Mouse (Mus musculus): ENCODE measurements at regions not wholly inside any gene's neighbourhood (a gene's known extent, or its start where the extent isn't known, plus 50 kb on each side); places are given as distances from the start of the nearest gene placed in this dataset.

DNA sequence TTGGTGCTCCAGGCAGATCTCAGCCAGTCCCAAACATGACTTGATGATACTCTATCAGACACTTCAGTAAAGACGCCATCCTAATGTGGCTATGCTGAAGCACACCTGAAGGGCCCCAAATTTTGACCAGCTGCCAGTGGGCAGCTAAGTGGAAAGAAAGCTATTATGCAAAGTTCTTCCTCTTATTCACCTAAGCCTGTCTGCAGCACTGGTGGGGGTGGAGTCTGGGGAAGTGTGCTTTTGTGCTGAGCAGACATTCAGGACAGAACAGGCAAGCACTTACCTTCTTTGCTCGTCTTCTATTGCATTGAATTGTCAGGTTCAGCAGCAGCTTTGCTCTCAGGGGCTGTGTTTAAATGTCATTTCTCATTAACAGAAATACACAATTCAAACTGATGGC is 200.7 kb downstream of the Pla2g4a start:
- DNase-seq (ENCODE audit: low spot score), result no peak

GRCm38 (mm10) chr1:149758783-149759132 is 202.3 kb downstream of the Pla2g4a start:
- DNase-seq (ENCODE audit: low spot score), result no peak

- DNase-seq (ENCODE audit: low spot score), result peak; percentile 83
Measured at GRCm38 (mm10) chr1:149758092-149758782, 202.9 kb downstream of the Pla2g4a start.

GRCm38 (mm10) chr1:149753269-149754060 is 207.6 kb downstream of the Pla2g4a start:
- DNase-seq (ENCODE audit: low spot score), result no peak

DNA sequence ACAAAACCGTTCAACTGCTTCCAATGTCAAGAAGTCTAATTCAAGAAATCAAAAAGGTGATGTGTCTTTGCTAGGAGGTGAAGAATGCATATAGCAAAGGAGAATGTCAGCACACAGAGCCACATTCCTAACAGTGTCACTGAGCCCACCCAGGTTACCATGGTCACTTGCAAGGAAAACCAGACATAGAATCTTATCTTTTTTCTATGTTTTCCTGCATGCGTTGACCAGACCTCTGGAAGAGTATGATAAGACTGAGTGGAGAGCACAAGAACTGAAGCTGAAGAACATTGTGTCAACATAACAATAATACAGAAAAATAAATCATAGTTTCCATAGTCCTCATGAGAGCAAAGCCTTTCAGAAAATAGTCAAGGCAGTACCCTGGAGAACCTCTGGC is 211.7 kb downstream of the Pla2g4a start:
- DNase-seq (ENCODE audit: low spot score), result no peak

DNA sequence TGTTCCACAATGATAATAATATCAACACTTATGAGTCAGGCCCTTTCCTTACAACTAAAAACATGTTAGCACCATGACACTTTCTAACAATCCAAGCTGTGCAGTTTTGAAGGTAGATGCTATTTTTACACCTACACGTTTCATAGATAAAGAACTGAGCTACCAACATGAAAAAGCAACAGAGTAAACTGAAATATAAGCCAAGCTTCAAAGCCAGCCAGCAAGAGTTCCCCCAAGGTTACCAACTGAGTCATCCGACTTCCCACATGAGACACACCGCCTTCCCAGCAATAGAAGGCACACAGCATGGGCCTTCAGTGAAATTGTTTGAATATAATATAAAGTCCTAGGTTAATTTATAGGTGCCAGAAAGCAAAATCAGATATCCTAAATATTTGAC is 222.1 kb downstream of the Pla2g4a start:
- DNase-seq (ENCODE audit: low spot score), result no peak

DNA sequence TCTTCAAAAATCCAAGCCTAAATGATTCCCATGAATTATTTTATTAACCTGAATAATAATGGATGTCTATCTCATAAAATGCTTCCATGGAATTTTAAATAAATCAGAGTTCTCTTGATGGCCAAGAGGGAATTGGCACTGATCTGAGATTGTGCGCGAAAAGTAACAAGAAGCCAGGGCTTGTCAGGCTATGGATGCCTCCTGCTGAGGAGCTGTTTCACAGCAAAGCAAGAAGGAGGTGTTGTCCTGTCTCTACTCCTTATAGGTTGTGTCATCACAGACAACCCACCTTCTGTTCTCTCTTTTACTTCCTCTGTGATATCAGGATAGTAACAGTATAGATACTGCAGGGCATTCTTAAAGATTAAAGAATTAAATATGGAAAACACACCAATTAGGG is 226.8 kb downstream of the Pla2g4a start:
- DNase-seq (ENCODE audit: low spot score), result no peak

- DNase-seq (ENCODE audit: low spot score), result no peak
Measured at GRCm38 (mm10) chr1:149715171-149715570, 245.9 kb downstream of the Pla2g4a start.

GRCm38 (mm10) chr1:149712330-149712729 is 248.8 kb downstream of the Pla2g4a start:
- no peak for DNase-seq (ENCODE audit: low spot score)

GRCm38 (mm10) chr1:149705223-149705622 is 255.9 kb downstream of the Pla2g4a start:
- no peak for DNase-seq (ENCODE audit: low spot score)

DNA sequence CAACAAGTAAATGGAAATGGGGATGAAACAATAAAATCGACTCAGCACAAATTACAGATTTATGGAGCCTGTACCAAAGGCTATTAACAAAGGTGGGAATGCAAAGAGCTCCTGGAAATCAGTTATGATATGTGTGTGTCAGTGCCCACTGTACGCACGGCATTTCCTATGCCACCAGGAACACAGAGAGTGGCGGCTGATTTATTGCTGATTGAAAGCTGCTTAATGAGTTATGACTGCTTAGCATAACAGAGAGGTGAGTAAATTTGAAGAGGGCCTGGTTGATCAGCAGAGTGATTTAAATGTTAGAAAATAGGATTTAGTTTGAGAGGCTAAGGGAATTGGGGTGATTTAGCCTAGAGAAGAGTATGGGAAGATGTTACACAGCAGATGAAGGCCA is 261.7 kb downstream of the Pla2g4a start:
- DNase-seq (ENCODE audit: low spot score), result no peak

DNA sequence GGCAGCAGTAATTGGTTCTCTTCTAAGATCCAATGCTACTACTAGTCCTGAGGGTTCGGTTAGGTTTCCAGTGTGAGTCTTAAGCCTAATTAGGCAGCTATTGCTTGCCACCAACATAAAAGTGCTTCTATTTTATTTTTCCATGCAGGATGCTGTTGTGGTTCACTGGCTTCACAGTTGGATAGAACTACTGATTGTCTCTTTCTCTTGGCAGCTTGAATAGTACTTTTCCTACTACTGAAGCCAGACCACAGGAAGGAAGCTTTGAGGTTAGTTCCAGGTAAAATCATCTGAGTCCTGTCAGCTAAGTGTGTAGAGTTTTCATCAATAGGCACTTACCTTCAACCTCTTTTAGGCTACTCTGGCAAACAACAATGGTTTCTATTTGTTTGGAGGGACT is 286.9 kb downstream of the Pla2g4a start:
- DNase-seq (ENCODE audit: low spot score), result no peak

GRCm38 (mm10) chr1:149672571-149672970 is 288.5 kb downstream of the Pla2g4a start:
- no peak for DNase-seq (ENCODE audit: low spot score)

DNA sequence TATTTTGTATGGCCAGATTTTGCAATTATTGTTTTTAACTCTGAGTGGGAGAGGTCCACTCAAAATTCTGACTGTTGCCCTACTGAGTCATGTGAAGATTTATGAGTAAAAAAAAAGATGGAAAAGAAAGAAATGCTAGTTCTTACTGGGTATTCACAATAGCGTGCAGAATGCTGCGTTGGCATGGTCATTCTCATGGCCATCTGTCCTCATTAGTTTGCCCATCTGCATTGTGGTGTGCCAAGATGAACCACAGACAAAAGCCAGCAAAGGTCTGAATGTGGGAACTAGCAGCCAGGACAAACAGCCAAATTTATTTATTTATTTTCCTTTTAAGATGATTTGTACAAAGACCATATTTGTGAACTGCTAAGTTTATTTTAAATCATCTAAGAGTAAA is 289.0 kb downstream of the Pla2g4a start:
- DNase-seq (ENCODE audit: low spot score), result no peak

GRCm38 (mm10) chr1:149671091-149671490 is 290.0 kb downstream of the Pla2g4a start:
- DNase-seq (ENCODE audit: low spot score), result no peak
